Mouse (Mus musculus) left cerebral cortex, adult 2 months (tissue): ENCODE results near the gene Zfhx3. TPM values are rescaled to one million over a fixed set of nuclear protein-coding genes. Genes with fewer than 3 reads are reported as not detected.
"Not testable (repeated sequence)": the region's sequence is repeated elsewhere in the genome, so short reads cannot be mapped to it uniquely, and the experiment has no call there.

Experiments used
- DNase-seq, 2 experiments: peaks; one replicate each; pipeline ENCODE4 v3.0.0; 2021 to 2022; ENCODE audit warnings: low spot score in 2 of 2, mixed read lengths in 1 of 2; ENCODE audit errors: extremely low spot score in 1 of 2
- H3K27ac ChIP-seq: fragments of 200-600 bp; 2 replicates; pipeline ENCODE4 v1.8.1; 2022
- H3K4me3 ChIP-seq: fragments of 200-600 bp; 2 replicates; pipeline ENCODE4 v1.8.1; 2022
- CTCF ChIP-seq: fragments of 200-600 bp; IDR thresholded peaks from 2 replicates; pipeline ENCODE4 v1.8.1; 2022; ENCODE audit warnings: antibody characterized with exemption, mild to moderate bottlenecking, moderate library complexity
- intact Hi-C: fragments of 180-260 bp; cut with DNase I; formaldehyde crosslinking; loops from one replicate; pipeline ENCODE4 v1.15.1; 2025
- long read RNA-seq, 2 experiments: library from polyadenylated mRNA; stranded (forward); transcript quantifications; one replicate each; pipeline ENCODE4 v2.0.0; 2021; ENCODE audit warnings: borderline mapping rate in 2 of 2
- total RNA-seq, 2 experiments: library from RNA; stranded (reverse); gene quantifications; 2 replicates each; pipeline ENCODE4 v1.2.3; 2021

The Zfhx3 gene
- total RNA-seq, result 1 to 10 TPM; 5.0 to 5.1 TPM
- long read RNA-seq, experiment 1, partial matches to known transcripts, result 1 of 2 reads
- long read RNA-seq, experiment 1, other reads (novel, unspliced or antisense), result 1 of 2 reads
- long read RNA-seq, experiment 2, partial matches to known transcripts, result 3 of 6 reads
- long read RNA-seq, experiment 2, other reads (novel, unspliced or antisense), result 3 of 6 reads

DNA sequence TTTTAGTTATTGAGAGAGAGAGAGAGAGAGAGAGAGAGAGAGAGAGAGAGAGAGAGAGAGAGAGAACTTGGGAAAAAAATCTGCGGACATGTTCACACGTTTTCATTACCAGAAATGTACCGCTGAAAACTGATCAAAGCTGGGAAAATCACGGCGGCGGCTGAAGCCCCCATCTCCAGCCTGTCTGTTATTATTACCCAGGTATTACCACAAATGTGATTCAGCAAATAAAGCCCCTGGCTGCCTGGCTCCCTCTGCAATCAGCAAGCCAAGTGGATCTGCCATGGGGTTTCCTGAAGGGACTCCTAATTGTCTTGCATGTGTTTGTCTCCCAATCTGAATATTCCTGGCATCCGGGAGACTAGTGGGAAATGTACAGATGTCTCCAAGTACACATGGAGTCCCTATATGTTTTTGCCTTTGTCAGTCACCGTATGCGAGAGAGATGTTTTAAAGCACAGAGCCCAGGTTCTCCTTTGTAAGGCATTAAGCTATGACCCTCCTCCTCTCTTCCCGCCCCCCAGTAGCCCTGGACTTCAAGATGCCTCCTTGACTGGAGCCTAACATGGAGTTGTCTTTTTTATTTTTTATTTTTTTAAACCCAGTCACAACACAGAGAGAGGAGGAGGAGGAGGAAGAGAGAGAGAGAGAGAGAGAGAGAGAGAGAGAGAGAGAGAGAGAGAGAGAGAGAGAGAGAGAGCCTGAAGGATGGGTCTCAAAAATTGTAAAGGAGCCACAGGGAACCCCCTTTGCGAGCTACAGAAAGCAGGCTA, at the start of gene Zfhx3:
TSS of gene Zfhx3 (plus strand) at position 723 of the 773 bp plus-strand sequence.
- H3K27ac ChIP-seq, result no peak within 1 kb of the TSS
- intact Hi-C loops, result no loop called here
- no peak for TF ChIP-seq CTCF

DNA sequence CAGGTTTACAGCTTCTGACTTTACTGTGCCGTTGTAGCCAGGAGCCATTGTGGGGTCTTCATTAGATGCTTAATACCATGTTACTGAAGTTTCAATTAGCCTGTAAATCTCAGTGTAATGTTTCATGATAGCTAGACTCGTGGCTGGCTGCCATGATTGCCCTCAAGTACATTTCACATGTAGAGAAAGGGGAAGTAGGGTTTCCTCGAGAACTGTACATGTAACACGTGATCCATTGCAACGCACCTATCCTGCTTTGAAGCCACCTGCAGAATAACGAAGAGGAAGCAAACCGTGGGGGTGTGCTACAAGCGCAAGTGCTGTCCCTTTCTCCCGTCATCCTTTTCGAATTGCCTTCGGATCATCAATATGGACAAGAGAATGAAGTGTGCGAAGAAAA, 23.5 kb upstream of the Zfhx3 start:
- no peak overlapping the region for H3K27ac ChIP-seq
- TF ChIP-seq CTCF, result no peak
- H3K4me3 ChIP-seq, result no peak overlapping the region
- intact Hi-C loops, result no loop called here
- DNase-seq, result no peak

More for the DNA sequence above, at the start of gene Zfhx3:
- DNase-seq, result no peak
- no peak within 1 kb of the TSS for H3K4me3 ChIP-seq

DNA sequence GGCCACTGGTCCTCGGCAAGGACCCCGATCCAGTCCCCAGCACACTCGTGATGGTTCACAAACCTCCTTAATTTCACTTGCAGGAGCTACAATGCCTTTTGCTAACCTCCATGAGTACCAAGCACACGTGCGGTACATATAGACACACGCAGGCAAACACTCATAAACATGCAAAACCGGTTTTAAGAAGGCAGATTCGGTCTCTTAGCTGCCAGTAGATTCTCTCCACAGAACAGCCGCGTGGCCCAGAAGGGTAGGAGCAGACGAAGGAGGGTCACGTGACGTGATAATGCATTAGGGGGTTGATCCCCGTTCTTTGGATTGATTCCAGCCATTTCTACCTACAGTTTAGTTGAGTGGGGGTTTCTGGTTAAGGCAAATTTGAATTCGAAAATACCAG, 16.3 kb upstream of the Zfhx3 start:
- TF ChIP-seq CTCF, result no peak
- H3K27ac ChIP-seq, result no peak overlapping the region
- no peak for DNase-seq
- H3K4me3 ChIP-seq, result no peak overlapping the region
- intact Hi-C loops, result no loop called here

DNA sequence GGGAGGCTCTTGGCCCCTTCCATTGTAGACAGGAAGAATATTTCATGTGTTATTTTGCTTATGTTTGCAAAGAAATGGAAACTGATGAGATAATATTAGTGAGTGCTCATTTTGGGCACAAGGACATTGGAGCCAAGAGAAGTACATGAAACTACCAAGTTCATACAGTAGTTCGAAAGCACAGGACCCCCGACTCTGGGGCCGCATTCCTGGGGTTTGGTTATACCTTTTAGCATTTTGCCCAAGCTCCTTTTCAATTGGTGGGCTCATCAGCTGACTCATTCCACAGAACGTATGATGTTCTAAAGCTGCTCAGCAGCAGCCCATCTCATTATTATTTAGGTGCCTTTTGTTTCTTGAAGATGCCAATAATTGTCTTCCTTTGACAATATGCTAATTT, 5.7 kb upstream of the Zfhx3 start:
- intact Hi-C loops, result no loop called here

DNA sequence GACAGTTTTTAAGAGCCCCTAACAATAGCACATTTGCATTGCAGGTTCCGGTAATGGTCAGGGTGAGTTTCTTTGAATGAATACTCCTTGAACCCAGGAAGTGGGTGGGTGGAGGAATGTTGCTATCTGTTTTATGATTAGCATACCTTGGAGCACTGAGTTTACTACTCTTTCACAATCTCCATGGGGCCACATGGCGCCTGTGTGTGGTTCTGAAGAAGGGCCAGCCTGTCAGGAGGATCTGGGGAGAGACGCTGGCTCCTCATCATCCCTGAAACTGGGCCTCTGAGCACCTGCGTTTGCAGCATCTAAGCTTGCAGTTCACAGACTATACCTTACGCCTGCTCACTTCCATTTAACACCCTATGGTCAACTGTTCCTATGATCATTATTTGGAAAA, 4.2 kb upstream of the Zfhx3 start:
- H3K27ac ChIP-seq, DNase-seq, H3K4me3 ChIP-seq, intact Hi-C loops: not testable (repeated sequence)

More for the DNA sequence above, 5.7 kb upstream of the Zfhx3 start:
- no peak overlapping the region for H3K27ac ChIP-seq
- H3K4me3 ChIP-seq, result no peak overlapping the region
- DNase-seq, result no peak
- TF ChIP-seq CTCF, result no peak

DNA sequence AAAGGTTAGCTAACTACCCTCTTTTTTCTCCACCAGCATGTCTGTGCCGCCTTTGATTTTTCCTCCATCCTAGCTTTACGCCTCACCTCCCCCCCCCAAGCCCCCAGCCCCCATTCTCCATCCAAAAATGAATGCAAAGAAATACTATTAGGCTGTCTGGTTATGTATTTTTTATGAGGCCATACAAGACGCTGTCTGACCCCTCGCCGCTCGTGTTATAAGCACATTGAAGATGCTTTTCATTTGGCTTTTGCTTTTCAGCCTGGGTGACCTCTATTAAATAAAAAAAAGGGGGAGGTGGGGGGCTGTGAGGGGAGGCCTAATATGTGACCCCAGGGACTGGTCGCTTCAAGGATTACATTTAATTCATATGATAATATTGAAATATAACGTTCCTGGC, 2.3 kb upstream of the Zfhx3 start:
- no peak for TF ChIP-seq CTCF
- intact Hi-C loops, result no loop called here
- H3K27ac ChIP-seq, result no peak overlapping the region
- no peak for DNase-seq
- H3K4me3 ChIP-seq, result no peak overlapping the region

DNA sequence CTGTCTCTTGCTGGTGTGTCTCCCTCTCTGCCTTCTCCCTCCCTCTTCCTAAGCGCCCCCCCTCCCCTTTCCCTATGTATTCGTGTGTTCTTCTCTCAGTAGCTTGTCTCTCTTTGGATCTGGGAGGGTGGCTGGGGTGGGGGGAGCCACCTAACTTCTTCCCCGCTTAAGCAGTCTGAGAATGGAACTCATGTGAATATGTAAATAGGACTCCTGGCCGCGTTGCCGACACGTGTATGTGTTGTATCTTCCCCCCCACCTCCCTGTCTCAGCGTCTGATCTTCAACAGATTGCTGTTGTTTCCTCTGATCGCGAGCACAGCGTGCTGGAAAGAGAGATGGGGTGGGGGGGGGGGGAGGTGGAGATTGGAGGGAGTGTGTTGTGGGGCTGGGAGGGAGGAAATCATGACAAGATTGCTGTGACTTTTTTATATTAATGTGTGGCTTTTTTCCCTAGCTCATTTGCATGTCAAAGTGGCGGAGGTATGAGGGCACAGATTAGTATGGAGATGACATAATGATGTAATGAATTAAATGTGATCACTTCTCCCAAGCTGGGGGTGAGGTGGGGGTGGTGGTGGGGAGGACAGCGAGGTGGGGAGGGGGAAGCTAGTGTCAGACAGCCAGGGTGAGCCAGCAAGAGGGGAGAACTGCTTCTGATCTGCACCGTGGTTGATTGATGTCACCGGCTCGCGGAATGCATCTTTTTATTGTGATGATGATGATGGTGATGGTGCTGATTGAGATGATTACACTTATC, 487 bp downstream of the Zfhx3 start:
- Histone ChIP-seq H3K27ac (no peak overlapping the region), H3K4me3 (no peak overlapping the region)
- DNase-seq, result no peak
- intact Hi-C loops, result no loop called here
- no peak for TF ChIP-seq CTCF

DNA sequence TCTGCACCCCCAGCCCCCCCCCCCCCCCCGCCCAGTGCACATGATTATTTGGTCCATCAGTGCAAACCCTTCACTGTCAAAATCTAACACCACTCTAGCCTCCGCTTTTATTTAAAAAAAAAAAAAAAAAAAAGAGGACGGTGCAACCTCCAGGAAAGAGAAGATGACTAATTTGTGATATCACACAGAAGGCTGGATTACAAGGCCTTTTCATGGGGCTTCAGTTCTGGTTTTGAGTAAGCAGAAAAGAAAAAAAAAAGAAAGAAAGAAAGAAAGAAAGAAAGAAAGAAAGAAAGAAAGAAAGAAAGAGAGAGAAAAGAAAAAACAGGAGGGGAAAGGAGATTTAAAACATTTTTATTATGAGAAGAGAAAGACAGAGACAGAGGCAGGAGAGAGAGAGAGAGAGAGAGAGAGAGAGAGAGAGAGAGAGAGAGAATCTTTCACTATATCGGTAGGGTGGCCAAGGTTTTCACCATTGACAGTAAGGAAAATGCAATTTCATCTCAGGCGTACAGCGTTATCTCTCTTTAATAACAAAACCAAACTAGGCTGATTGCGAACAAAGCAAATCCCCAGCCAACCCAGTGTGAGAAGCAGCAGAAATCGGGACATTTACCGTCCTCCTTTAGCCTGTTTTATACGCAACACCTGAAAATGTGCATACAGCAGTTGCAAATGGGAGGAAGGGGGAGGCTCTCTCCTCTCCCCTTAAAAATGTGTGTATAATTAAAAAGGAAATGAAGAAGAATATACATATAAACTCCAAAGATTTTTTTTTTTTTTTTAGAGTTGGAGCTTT, 1.3 kb downstream of the Zfhx3 start:
- Histone ChIP-seq H3K4me3 (no peak overlapping the region), H3K27ac (no peak overlapping the region)
- no peak for DNase-seq
- no peak for TF ChIP-seq CTCF
- intact Hi-C loops, result no loop called here

DNA sequence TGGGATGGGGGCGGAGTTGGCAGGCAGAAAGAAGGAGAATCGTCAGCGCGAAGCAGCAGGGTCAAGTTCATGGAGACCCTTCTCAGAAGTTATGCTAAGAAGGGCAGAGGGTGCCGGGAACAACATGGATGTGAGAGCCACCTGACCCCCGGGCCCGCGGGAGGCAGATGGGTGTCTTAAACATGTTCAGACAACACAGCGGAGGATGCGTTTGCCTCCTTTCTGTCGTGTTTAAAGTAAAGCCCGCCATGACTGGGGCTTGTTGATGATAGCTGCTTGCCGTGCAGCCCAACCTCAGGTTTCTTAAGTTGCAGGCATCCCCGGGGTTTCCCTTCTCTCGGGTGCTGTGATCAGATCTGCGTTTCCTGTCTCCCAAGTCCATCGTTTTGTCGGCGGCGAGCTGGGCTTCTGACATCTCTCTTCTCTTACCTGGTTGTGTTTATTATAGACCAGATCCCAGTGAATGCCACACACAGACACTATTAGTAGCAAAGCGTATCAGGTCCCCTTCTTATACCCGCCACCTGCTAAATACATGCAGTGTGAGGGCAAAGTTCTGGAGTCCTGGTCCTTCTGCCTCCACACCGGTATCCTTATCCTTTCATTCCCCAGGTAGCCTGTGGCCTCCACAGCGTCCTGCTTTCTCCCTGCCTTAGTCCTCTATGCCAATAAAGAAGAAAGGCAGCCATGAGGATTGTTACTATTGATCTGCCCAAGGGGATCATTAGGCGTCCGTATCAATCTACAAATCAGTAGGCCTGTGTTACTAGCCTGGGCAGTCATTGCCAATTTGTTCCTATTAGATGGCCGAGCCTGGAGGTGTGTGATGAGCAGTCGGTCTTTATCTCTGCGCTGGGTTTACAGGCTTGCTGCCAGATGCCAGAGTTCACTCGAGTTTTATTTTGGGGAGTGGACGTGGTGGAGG, 2.5 kb downstream of the Zfhx3 start:
- no peak overlapping the region for H3K4me3 ChIP-seq
- no peak for TF ChIP-seq CTCF
- H3K27ac ChIP-seq, result no peak overlapping the region
- intact Hi-C loops, result loop anchor here (5.0 kb wide), 1 partner anchor 752 kb away; no protein-coding TSS in a partner anchor
- DNase-seq, result no peak

DNA sequence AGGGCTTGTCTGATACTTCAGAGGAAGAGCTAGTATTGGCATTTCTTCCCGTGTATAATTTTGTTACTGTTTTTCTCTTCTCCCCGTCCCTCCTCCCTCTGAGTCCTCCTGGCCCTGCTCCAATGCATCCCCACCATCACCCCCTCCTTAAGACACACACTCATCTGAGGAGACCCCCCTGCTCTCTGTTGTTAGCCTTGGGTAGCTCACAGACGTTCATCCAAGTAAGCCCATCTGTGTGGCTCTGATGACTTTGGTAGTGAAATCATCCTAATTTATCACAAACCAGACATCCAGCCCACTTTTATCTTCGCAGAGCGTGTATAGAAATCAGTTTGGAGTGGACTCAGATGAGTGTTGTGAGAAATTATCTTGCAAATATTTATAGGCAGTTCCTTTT, 4.4 kb downstream of the Zfhx3 start:
- DNase-seq, result no peak
- H3K4me3 ChIP-seq, result no peak overlapping the region
- intact Hi-C loops, result loop anchor here (5.0 kb wide), 1 partner anchor 750 kb away; no protein-coding TSS in a partner anchor

More for the DNA sequence above, 4.4 kb downstream of the Zfhx3 start:
- no peak overlapping the region for H3K27ac ChIP-seq
- TF ChIP-seq CTCF, result no peak
